Mouse (Mus musculus) G1E (cell line): ENCODE measurements around the gene Exoc6. TPM values are rescaled to one million over a fixed set of nuclear protein-coding genes. Genes with fewer than 3 reads are reported as not detected.

Source experiments
- ATAC-seq: 2 replicates; pipeline ENCODE4 v1.8.0; 2016; ENCODE audit warnings: mild to moderate bottlenecking; ENCODE audit not compliant: insufficient number of reproducible peaks, poor library complexity, low FRiP score, severe bottlenecking; ENCODE audit errors: extremely low read depth
- DNase-seq: peaks from one replicate; pipeline ENCODE4 v3.0.0; 2012; ENCODE audit warnings: low spot score
- H3K27me3 ChIP-seq: 2 replicates; pipeline ENCODE4 v1.6.1; 2012; ENCODE audit warnings: mild to moderate bottlenecking, low read length, inconsistent platforms; ENCODE audit not compliant: insufficient read depth
- H3K36me3 ChIP-seq: replicated peaks from 2 replicates; pipeline ENCODE3; 2012; ENCODE audit warnings: mild to moderate bottlenecking, inconsistent platforms
- H3K4me1 ChIP-seq: 2 replicates; pipeline ENCODE4 v1.6.1; 2012; ENCODE audit warnings: low read depth, low read length, inconsistent platforms, mixed read lengths; ENCODE audit not compliant: insufficient read depth
- H3K4me3 ChIP-seq: 2 replicates; pipeline ENCODE4 v1.5.1; 2012; ENCODE audit warnings: low read depth, mild to moderate bottlenecking, inconsistent platforms, low read length, moderate library complexity, mixed read lengths
- H3K9me3 ChIP-seq: replicated peaks from 2 replicates; pipeline ENCODE4 v1.6.1; 2012; ENCODE audit warnings: inconsistent platforms
- CTCF ChIP-seq: IDR thresholded peaks from 2 replicates; pipeline ENCODE4 v1.5.1; 2012; ENCODE audit warnings: low read depth, low read length, inconsistent platforms, mixed read lengths
- GATA1 ChIP-seq: IDR thresholded peaks from 2 replicates; pipeline ENCODE4 v1.6.1; 2012; ENCODE audit warnings: borderline replicate concordance, low read length, inconsistent platforms, mixed read lengths
- GATA2 ChIP-seq: IDR thresholded peaks from 2 replicates; pipeline ENCODE4 v1.6.1; 2012; ENCODE audit warnings: low read depth, low read length, inconsistent platforms, borderline replicate concordance
- POLR2AphosphoS5 ChIP-seq: IDR thresholded peaks from 2 replicates; pipeline ENCODE4 v1.6.1; 2012; ENCODE audit warnings: low read depth, low read length, inconsistent platforms; ENCODE audit not compliant: insufficient replicate concordance
- TAL1 ChIP-seq: conservative IDR thresholded peaks from 2 replicates; pipeline ENCODE4 v1.6.1; 2012; ENCODE audit warnings: low read depth, low read length, inconsistent platforms, mixed read lengths
- polyA plus RNA-seq: library from polyadenylated mRNA; stranded (reverse); fragments of >175 nt; gene quantifications from 2 replicates; pipeline ENCODE4 v1.2.3, GENCODE M21; 2012
- total RNA-seq, 2 experiments: library from RNA; stranded (forward) in 1 of 2; stranded (reverse) in 1 of 2; fragments of 200-1000 nt in 1 of 2; fragments of >200 nt in 1 of 2; fragmentation: Nextera tagmentation in 1 of 2; gene quantifications; 2 replicates each; pipeline ENCODE4 v1.2.3; 2014 to 2017

The Exoc6 gene
- total and polyA plus RNA-seq, 3 experiments, result 26.0 to 117 (median 92.8) TPM

- H3K27me3 ChIP-seq, result no peaks in the 10 kb centered on the region
- H3K4me3 ChIP-seq, result no peak overlapping the region
- ATAC-seq (peak; percentile 41; the same call in 1 of the 2 replicates), DNase-seq (no peak)
- H3K4me1 ChIP-seq, result peaks cover 80% of the 10 kb centered on the region
- peaks cover 7% of the 10 kb centered on the region for H3K36me3 ChIP-seq
- no peaks in the 10 kb centered on the region for H3K9me3 ChIP-seq
- TF ChIP-seq TAL1 (no peak), GATA2 (no peak), GATA1 (no peak), POLR2AphosphoS5 (no peak), CTCF (no peak)
These were observed 21.6 kb upstream of the Exoc6 start for GRCm38 (mm10) chr19:37528581-37528980.

- ATAC-seq, result no peak
- peaks cover 7% of the 10 kb centered on the region for H3K36me3 ChIP-seq
These were observed 20.9 kb upstream of the Exoc6 start for GRCm38 (mm10) chr19:37529296-37529695.

GRCm38 (mm10) chr19:37529975-37530515 is 20.2 kb upstream of the Exoc6 start:
- no peaks in the 10 kb centered on the region for H3K27me3 ChIP-seq
- ATAC-seq (no peak), DNase-seq (no peak)
- no peak for TF ChIP-seq POLR2AphosphoS5
- no peak for TF ChIP-seq GATA2
- no peak for TF ChIP-seq TAL1
- no peak for TF ChIP-seq GATA1
- peak; percentile 55 for TF ChIP-seq CTCF
- no peaks in the 10 kb centered on the region for H3K9me3 ChIP-seq
- H3K36me3 ChIP-seq, result peaks cover 7% of the 10 kb centered on the region
- H3K4me1 ChIP-seq, result peaks cover 75% of the 10 kb centered on the region
- H3K4me3 ChIP-seq, result no peak overlapping the region

More at GRCm38 (mm10) chr19:37529296-37529695, 20.9 kb upstream of the Exoc6 start:
- Histone ChIP-seq H3K4me3 (no peak overlapping the region), H3K27me3 (no peaks in the 10 kb centered on the region), H3K9me3 (no peaks in the 10 kb centered on the region), H3K4me1 (peaks cover 77% of the 10 kb centered on the region)
- DNase-seq, result no peak
- no peak for TF ChIP-seq POLR2AphosphoS5
- no peak for TF ChIP-seq TAL1
- no peak for TF ChIP-seq GATA2
- no peak for TF ChIP-seq GATA1
- no peak for TF ChIP-seq CTCF

- Histone ChIP-seq H3K27me3 (no peaks in the 10 kb centered on the region), H3K4me3 (no peak overlapping the region), H3K9me3 (no peaks in the 10 kb centered on the region), H3K4me1 (peaks cover 80% of the 10 kb centered on the region), H3K36me3 (peaks cover 7% of the 10 kb centered on the region)
- DNase-seq, result no peak
- ATAC-seq, result no peak
- TF ChIP-seq POLR2AphosphoS5 (no peak), CTCF (no peak; the same call in 1 of the 2 replicates), GATA1 (no peak), TAL1 (no peak), GATA2 (no peak)
These were observed 19.6 kb upstream of the Exoc6 start for GRCm38 (mm10) chr19:37530601-37531000.

GRCm38 (mm10) chr19:37531200-37531845 is 18.9 kb upstream of the Exoc6 start:
- H3K36me3 ChIP-seq, result peaks cover 3% of the 10 kb centered on the region
- H3K4me3 ChIP-seq, result no peak overlapping the region
- TF ChIP-seq TAL1 (no peak), POLR2AphosphoS5 (no peak), GATA1 (no peak), CTCF (no peak), GATA2 (no peak)
- DNase-seq (no peak), ATAC-seq (no peak)
- peaks cover 78% of the 10 kb centered on the region for H3K4me1 ChIP-seq
- no peaks in the 10 kb centered on the region for H3K9me3 ChIP-seq
- no peaks in the 10 kb centered on the region for H3K27me3 ChIP-seq

GRCm38 (mm10) chr19:37533196-37533595 is 17.0 kb upstream of the Exoc6 start:
- TF ChIP-seq GATA2 (no peak), POLR2AphosphoS5 (no peak), CTCF (no peak), GATA1 (no peak), TAL1 (no peak)
- H3K4me1 ChIP-seq, result peaks cover 77% of the 10 kb centered on the region
- DNase-seq (no peak), ATAC-seq (no peak)
- no peaks in the 10 kb centered on the region for H3K36me3 ChIP-seq
- H3K27me3 ChIP-seq, result no peaks in the 10 kb centered on the region
- no peaks in the 10 kb centered on the region for H3K9me3 ChIP-seq
- no peak overlapping the region for H3K4me3 ChIP-seq
